Mouse (Mus musculus) liver, embryonic 15.5 days (tissue): ENCODE measurements around the gene Rbm20. TPM values are rescaled to one million over a fixed set of nuclear protein-coding genes. Genes with fewer than 3 reads are reported as not detected.

ENCODE experiments used
- ATAC-seq: fragments of 200-750 bp; cut with Nextera tagmentation; 2 replicates; pipeline ENCODE4 v1.8.0; 2017; ENCODE audit warnings: moderate number of reproducible peaks, mild to moderate bottlenecking, moderate library complexity; ENCODE audit not compliant: insufficient read depth
- H3K27ac ChIP-seq: fragments of 300-500 bp; sonication (generic); replicated peaks from 2 replicates; pipeline ENCODE4 v1.5.1; 2015; ENCODE audit warnings: mild to moderate bottlenecking, inconsistent platforms
- H3K27me3 ChIP-seq: fragments of 300-500 bp; sonication (generic); 2 replicates; pipeline ENCODE4 v1.6.1; 2015; ENCODE audit warnings: mild to moderate bottlenecking, inconsistent platforms
- H3K36me3 ChIP-seq: fragments of 300-500 bp; sonication (generic); replicated peaks from 2 replicates; pipeline ENCODE4 v1.6.1; 2015; ENCODE audit warnings: moderate library complexity, mild to moderate bottlenecking, inconsistent platforms
- H3K4me1 ChIP-seq: fragments of 300-500 bp; sonication (generic); replicated peaks from 2 replicates; pipeline ENCODE4 v1.6.1; 2015; ENCODE audit warnings: inconsistent platforms
- H3K4me2 ChIP-seq: fragments of 300-500 bp; sonication (generic); 2 replicates; pipeline ENCODE4 v1.6.1; 2015; ENCODE audit warnings: moderate library complexity, mild to moderate bottlenecking, inconsistent platforms
- H3K4me3 ChIP-seq: fragments of 300-500 bp; sonication (generic); replicated peaks from 2 replicates; pipeline ENCODE4 v1.5.1; 2015; ENCODE audit warnings: mild to moderate bottlenecking, inconsistent platforms
- H3K9ac ChIP-seq: fragments of 300-500 bp; sonication (generic); 2 replicates; pipeline ENCODE4 v1.6.1; 2015; ENCODE audit warnings: moderate library complexity, mild to moderate bottlenecking, inconsistent platforms
- H3K9me3 ChIP-seq: fragments of 300-500 bp; sonication (generic); replicated peaks from 2 replicates; pipeline ENCODE4 v1.6.1; 2016; ENCODE audit warnings: inconsistent platforms
- WGBS: fragments of 180-500 bp; shearing (Covaris S2); methylation state at CpG from one replicate; pipeline ENCODE4 v1.1.7; 2015; ENCODE audit warnings: mixed read lengths; ENCODE audit not compliant: insufficient replicate concordance; 5-methylcytosine and 5-hydroxymethylcytosine counted together
- polyA plus RNA-seq: library from polyadenylated mRNA; unstranded; fragments of >200 nt; fragmentation: Nextera tagmentation; extraction: Ambion mirVana; gene quantifications from 2 replicates; pipeline ENCODE4 v1.2.1, GENCODE M21; 2015

The Rbm20 gene
- polyA plus RNA-seq = 0.12 and 0.15 TPM in 2 replicates

DNA sequence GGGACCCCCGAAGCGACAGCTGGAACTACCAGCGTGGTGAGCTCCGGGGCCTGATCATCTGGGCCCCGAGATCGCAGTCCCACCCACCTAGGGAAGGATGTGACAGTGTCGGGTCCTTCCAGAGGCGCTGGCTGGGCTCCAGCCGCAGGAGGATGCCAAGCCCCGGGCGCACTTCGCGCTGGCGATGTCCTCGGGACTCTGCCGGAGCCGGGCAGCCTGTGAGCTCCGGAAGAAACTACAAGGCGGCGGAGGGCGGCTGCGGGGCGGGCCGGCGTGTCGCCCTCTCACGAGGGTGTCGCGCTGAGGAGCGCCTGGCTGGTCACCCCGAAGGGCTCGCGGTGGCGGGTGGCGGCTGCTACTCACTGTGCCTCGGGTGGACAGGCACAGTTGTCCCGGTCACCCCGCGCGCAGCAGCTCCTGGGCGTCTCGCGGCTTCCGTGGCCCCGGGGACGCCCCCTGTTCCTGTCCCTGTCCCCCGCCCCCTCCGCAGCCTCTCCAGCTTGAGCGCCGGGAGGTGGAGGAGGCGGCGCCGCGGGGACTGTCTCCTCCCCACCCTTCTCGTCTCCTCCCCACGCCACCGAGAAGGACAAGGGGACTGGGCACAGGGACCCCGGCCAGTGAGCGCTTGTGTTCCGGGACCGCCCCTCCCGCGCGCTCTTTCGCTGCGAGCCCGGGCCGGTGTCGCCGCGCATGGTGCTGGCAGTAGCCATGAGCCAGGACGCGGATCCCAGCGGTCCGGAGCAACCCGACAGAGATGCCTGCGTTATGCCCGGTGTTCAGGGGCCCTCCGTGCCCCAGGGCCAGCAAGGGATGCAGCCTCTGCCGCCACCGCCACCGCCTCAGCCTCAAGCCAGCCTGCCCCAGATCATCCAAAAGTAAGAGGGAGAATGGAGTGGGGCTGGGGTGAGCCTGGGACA, at the start of gene Rbm20:
Gene Rbm20 (plus strand): TSS at position 589 of the 917 bp plus-strand sequence.
- H3K4me3 ChIP-seq = peak within 1 kb of the TSS; percentile 48
- H3K27me3 ChIP-seq = peaks cover 88% of the 10 kb centered on the region
- no peaks in the 10 kb centered on the region for H3K9me3 ChIP-seq
- no peak for ATAC-seq
- H3K36me3 ChIP-seq = no peaks in the 10 kb centered on the region
- under 1% methylated on average over 81 of the region's 82 CpGs for WGBS
- no peak within 1 kb of the TSS for H3K9ac ChIP-seq
- peaks cover 14% of the 10 kb centered on the region for H3K4me1 ChIP-seq
- peak within 1 kb of the TSS; percentile 70 for H3K4me2 ChIP-seq
- H3K27ac ChIP-seq = no peak within 1 kb of the TSS

GRCm38 (mm10) chr19:53638041-53638440, 39.1 kb upstream of the Rbm20 start:
- Histone ChIP-seq H3K4me1 (no peaks in the 10 kb centered on the region), H3K4me3 (no peak overlapping the region), H3K9me3 (no peaks in the 10 kb centered on the region), H3K27ac (no peak overlapping the region), H3K36me3 (peaks cover 90% of the 10 kb centered on the region), H3K4me2 (no peak overlapping the region), H3K27me3 (no peaks in the 10 kb centered on the region), H3K9ac (no peak overlapping the region)
- ATAC-seq = no peak
- 91% methylated on average over 2 of the region's 2 CpGs for WGBS

GRCm38 (mm10) chr19:53638727-53639126, 38.4 kb upstream of the Rbm20 start:
- no peaks in the 10 kb centered on the region for H3K9me3 ChIP-seq
- H3K36me3 ChIP-seq = peaks cover 90% of the 10 kb centered on the region
- 88% methylated on average over 8 of the region's 8 CpGs for WGBS
- no peaks in the 10 kb centered on the region for H3K4me1 ChIP-seq
- no peak overlapping the region for H3K9ac ChIP-seq
- H3K27ac ChIP-seq = no peak overlapping the region
- H3K4me2 ChIP-seq = no peak overlapping the region
- no peak for ATAC-seq
- no peaks in the 10 kb centered on the region for H3K27me3 ChIP-seq
- H3K4me3 ChIP-seq = no peak overlapping the region

DNA sequence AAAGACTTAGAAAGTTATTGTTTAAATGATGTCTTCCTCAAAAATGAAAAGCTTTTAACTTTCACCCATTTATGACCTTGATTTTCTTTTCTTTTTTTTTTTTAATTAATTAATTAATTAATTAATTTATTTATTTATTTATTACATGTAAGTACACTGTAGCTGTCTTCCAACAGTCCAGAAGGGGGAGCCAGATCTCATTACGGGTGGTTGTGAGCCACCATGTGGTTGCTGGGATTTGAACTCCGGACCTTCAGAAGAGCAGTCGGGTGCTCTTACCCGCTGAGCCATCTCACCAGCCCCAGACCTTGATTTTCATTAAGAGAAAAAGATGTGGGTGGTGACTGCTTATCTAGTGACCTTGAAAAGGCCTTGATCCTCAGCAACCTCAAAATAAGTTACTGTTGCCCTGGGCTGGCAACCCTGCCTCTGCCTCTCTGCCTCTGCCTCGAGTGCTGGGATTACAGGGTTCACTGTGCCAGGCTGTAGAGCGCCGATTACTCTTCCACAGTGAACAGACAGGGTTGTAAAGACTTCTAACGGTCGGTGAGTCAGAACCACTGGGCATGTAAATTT, 33.0 kb upstream of the Rbm20 start:
- ATAC-seq = no peak
- no peaks in the 10 kb centered on the region for H3K4me1 ChIP-seq
- H3K9me3 ChIP-seq = no peaks in the 10 kb centered on the region
- no peaks in the 10 kb centered on the region for H3K27me3 ChIP-seq
- H3K4me2 ChIP-seq = no peak overlapping the region
- no peak overlapping the region for H3K4me3 ChIP-seq
- 87% methylated on average over 9 of the region's 9 CpGs for WGBS
- peaks cover 84% of the 10 kb centered on the region for H3K36me3 ChIP-seq
- H3K27ac ChIP-seq = no peak overlapping the region
- H3K9ac ChIP-seq = no peak overlapping the region

GRCm38 (mm10) chr19:53647301-53647700, 29.8 kb upstream of the Rbm20 start:
- H3K27ac ChIP-seq = no peak overlapping the region
- no peaks in the 10 kb centered on the region for H3K9me3 ChIP-seq
- WGBS = 86% methylated on average over 9 of the region's 9 CpGs
- H3K36me3 ChIP-seq = peaks cover 60% of the 10 kb centered on the region
- no peak overlapping the region for H3K4me3 ChIP-seq
- H3K27me3 ChIP-seq = no peaks in the 10 kb centered on the region
- no peak for ATAC-seq
- no peak overlapping the region for H3K4me2 ChIP-seq
- peaks cover 9% of the 10 kb centered on the region; the same call in 1 of the 2 replicates for H3K4me1 ChIP-seq
- H3K9ac ChIP-seq = no peak overlapping the region

DNA sequence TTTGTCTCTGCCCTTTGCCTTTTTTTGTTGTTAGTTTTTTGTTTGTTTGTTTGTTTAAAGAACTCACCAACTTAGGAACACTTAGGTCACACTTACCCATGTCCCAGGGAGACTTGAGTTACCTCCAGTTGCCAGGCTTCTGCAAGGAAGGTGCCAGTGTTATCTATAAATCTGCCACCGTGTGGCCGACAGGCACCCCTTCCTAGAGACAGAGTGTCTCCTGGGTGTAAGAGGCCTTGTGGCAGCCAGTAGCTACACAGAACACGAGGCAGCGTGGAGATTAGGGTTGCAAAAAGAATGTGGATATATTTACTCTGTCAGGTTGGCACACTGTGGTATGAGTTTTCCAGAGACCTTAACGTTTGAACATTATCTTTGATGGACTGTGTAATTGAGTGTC, 29.1 kb upstream of the Rbm20 start:
- Histone ChIP-seq H3K4me3 (no peak overlapping the region), H3K27me3 (no peaks in the 10 kb centered on the region), H3K9ac (no peak overlapping the region), H3K4me2 (no peak overlapping the region), H3K36me3 (peaks cover 56% of the 10 kb centered on the region), H3K4me1 (peaks cover 13% of the 10 kb centered on the region; the same call in 1 of the 2 replicates), H3K9me3 (no peaks in the 10 kb centered on the region), H3K27ac (no peak overlapping the region)
- WGBS = 33% methylated on average over 5 of the region's 5 CpGs
- no peak for ATAC-seq

DNA sequence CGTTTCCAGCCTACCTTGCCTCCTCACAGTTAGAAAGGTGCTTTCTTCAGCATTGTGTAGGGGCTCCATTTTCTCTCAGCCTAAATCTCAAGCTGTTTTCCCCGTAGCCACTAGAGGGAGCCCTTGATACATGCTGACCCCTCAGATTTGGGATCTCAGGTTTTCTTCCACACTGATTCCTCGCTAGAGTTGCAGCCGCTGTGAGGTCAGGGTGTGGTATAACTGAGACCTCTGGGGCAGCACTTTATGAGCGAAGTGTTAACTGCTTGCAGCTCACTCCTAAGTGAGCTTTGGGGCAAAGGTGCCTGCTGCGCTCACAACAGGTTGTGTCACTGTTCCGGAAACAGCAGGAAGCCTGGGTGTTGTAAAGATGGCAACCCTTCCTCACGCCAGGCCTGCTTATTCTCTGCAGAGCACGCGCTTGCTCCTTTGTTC, 28.3 kb upstream of the Rbm20 start:
- H3K9ac ChIP-seq = no peak overlapping the region
- no peaks in the 10 kb centered on the region for H3K9me3 ChIP-seq
- no peak overlapping the region for H3K4me2 ChIP-seq
- no peak for ATAC-seq
- WGBS = 44% methylated on average over 10 of the region's 10 CpGs
- peaks cover 49% of the 10 kb centered on the region for H3K36me3 ChIP-seq
- H3K4me1 ChIP-seq = peaks cover 13% of the 10 kb centered on the region; the same call in 1 of the 2 replicates
- no peak overlapping the region for H3K27ac ChIP-seq
- no peak overlapping the region for H3K4me3 ChIP-seq
- no peaks in the 10 kb centered on the region for H3K27me3 ChIP-seq

DNA sequence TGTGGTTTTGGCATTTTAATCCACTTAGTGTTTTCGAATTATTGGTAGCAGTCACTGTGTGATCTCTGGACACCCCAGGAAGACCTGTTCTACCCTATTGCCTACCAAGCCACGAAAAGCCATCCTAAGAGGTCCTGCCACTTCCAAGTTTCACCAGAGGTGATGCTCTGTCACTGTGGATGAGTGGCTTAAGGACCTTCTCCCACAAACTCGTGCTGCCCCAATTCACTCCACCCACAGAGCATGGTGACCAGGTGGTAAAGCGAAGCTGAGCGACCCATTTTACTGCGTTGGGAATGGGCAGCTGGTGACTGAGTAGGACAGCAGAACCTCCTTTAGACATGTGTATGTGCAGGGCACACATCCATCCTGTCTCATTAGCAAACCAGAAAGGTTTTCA, 27.7 kb upstream of the Rbm20 start:
- H3K36me3 ChIP-seq = peaks cover 45% of the 10 kb centered on the region
- H3K27me3 ChIP-seq = no peaks in the 10 kb centered on the region
- no peak overlapping the region for H3K4me2 ChIP-seq
- no peaks in the 10 kb centered on the region for H3K9me3 ChIP-seq
- no peak overlapping the region for H3K4me3 ChIP-seq
- no peak overlapping the region for H3K27ac ChIP-seq
- ATAC-seq = no peak
- peaks cover 13% of the 10 kb centered on the region; the same call in 1 of the 2 replicates for H3K4me1 ChIP-seq
- no peak overlapping the region for H3K9ac ChIP-seq
- whole genome bisulfite sequencing = 82% methylated on average over 6 of the region's 6 CpGs

- no peak overlapping the region for H3K27ac ChIP-seq
- peak; percentile 35; the same call in 1 of the 2 replicates for ATAC-seq
Measured at GRCm38 (mm10) chr19:53649802-53650201, 27.3 kb upstream of the Rbm20 start.

GRCm38 (mm10) chr19:53650921-53651320, 26.2 kb upstream of the Rbm20 start:
- no peak overlapping the region for H3K4me3 ChIP-seq
- H3K27me3 ChIP-seq = no peaks in the 10 kb centered on the region
- H3K27ac ChIP-seq = no peak overlapping the region
- no peak overlapping the region for H3K9ac ChIP-seq
- H3K36me3 ChIP-seq = peaks cover 32% of the 10 kb centered on the region
- H3K9me3 ChIP-seq = no peaks in the 10 kb centered on the region
- H3K4me2 ChIP-seq = no peak overlapping the region
- no peak for ATAC-seq
- peaks cover 13% of the 10 kb centered on the region; the same call in 1 of the 2 replicates for H3K4me1 ChIP-seq
- WGBS = 53% methylated on average over 7 of the region's 7 CpGs

More at GRCm38 (mm10) chr19:53649802-53650201, 27.3 kb upstream of the Rbm20 start:
- H3K4me3 ChIP-seq = no peak overlapping the region
- H3K4me2 ChIP-seq = no peak overlapping the region
- H3K4me1 ChIP-seq = peaks cover 13% of the 10 kb centered on the region; the same call in 1 of the 2 replicates
- H3K36me3 ChIP-seq = peaks cover 42% of the 10 kb centered on the region
- WGBS = 80% methylated on average over 5 of the region's 5 CpGs
- no peaks in the 10 kb centered on the region for H3K27me3 ChIP-seq
- H3K9me3 ChIP-seq = no peaks in the 10 kb centered on the region
- no peak overlapping the region for H3K9ac ChIP-seq

DNA sequence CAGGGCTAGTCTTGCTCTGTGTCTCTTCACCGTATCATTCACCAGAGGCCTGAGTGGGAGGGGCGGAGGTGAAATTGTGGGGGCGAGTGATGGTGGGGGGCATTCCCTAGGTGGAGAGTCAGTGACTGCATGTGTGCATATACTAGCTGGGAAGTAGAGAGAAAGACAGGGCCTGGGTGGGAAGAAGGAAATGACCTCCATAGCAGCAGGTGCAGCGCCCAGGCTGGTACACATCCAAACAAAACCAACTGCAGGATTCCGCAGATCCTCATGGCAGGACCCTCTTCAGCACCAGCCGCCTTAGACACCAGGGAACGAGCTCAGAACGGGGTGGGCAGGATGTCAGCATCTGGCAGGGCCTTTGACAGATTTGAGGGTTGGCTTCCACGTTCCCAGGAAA, 24.8 kb upstream of the Rbm20 start:
- Histone ChIP-seq H3K9ac (no peak overlapping the region), H3K4me1 (peaks cover 13% of the 10 kb centered on the region; the same call in 1 of the 2 replicates), H3K27ac (no peak overlapping the region), H3K27me3 (no peaks in the 10 kb centered on the region), H3K36me3 (peaks cover 19% of the 10 kb centered on the region), H3K4me3 (no peak overlapping the region), H3K9me3 (no peaks in the 10 kb centered on the region), H3K4me2 (no peak overlapping the region)
- no peak for ATAC-seq
- WGBS = 68% methylated on average over 9 of the region's 9 CpGs
